Mouse (Mus musculus): ENCODE measurements around the gene Scgb2b18. TPM values are rescaled to one million over a fixed set of nuclear protein-coding genes. Genes with fewer than 3 reads are reported as not detected.

The Scgb2b18 gene
- total RNA-seq (2023; ENCODE audit: inconsistent age): not detected in 4 replicates

GRCm38 (mm10) chr7:33173764-33174163 is at the start of gene Scgb2b18:
Scgb2b18 (minus strand) TSS chr7:33173864.

GRCm38 (mm10) chr7:33185268-33185667 is 11.6 kb upstream of the Scgb2b18 start, which contains the start of gene Scgb1b18:
Scgb1b18 (plus strand) TSS chr7:33185568.

Other genes with a start within 250 kb of the Scgb2b18 start
- gene Scgb2b17, start 117.3 kb downstream of the Scgb2b18 start, total RNA-seq (2023; ENCODE audit: inconsistent age): not detected in 4 replicates
- not detected in 4 replicates for gene Scgb1b17, start 110.4 kb downstream of the Scgb2b18 start, total RNA-seq (2023; ENCODE audit: inconsistent age)
- gene Scgb1b18, start 11.7 kb upstream of the Scgb2b18 start, total RNA-seq (2023; ENCODE audit: inconsistent age): not detected in 4 replicates
- not detected in 4 replicates for gene Scgb2b19, start 106.5 kb upstream of the Scgb2b18 start, total RNA-seq (2023; ENCODE audit: inconsistent age)
- not detected in 4 replicates for gene Scgb1b19, start 113.4 kb upstream of the Scgb2b18 start, total RNA-seq (2023; ENCODE audit: inconsistent age)
- not detected in 4 replicates for gene Scgb2b20, start 192.5 kb upstream of the Scgb2b18 start, total RNA-seq (2023; ENCODE audit: inconsistent age)
- not detected in 4 replicates for gene Scgb1b20, start 199.4 kb upstream of the Scgb2b18 start, total RNA-seq (2023; ENCODE audit: inconsistent age)